Mouse (Mus musculus) brain, embryonic 14.5 days (tissue): Measurements from ENCODE around the gene Gm21118.
"Not testable (repeated sequence)": the region's sequence is repeated elsewhere in the genome, so short reads cannot be mapped to it uniquely, and the experiment has no call there.

Experiments
- CTCF ChIP-seq: fragments of 200-500 bp; IDR thresholded peaks from 2 replicates; pipeline ENCODE4 v1.5.1; 2012; ENCODE audit warnings: inconsistent platforms, mild to moderate bottlenecking, moderate library complexity, borderline replicate concordance; ENCODE audit not compliant: insufficient read depth, insufficient read length; ENCODE audit errors: extremely low read depth
- POLR2A ChIP-seq: fragments of 200-500 bp; IDR thresholded peaks from 2 replicates; pipeline ENCODE4 v1.6.1; 2012; ENCODE audit warnings: mild to moderate bottlenecking, inconsistent platforms, borderline replicate concordance; ENCODE audit not compliant: poor library complexity, insufficient read depth, insufficient read length, severe bottlenecking; ENCODE audit errors: extremely low read depth

- TF ChIP-seq CTCF, POLR2A: not testable (repeated sequence)
These were observed 29.7 kb upstream of the Gm21118 start, which contains the start of the genes Gm29423 and Gm29644 for GRCm38 (mm10) chrY:70303187-70303586.
